Mouse (Mus musculus) stomach, postnatal 0 days (tissue): Measurements from ENCODE around the gene Ugt1a1.

ENCODE experiments used
- CTCF ChIP-seq: IDR thresholded peaks from 2 replicates; pipeline ENCODE4 v1.5.1; 2016; ENCODE audit warnings: antibody characterized with exemption, low read depth, mild to moderate bottlenecking, moderate library complexity
- EP300 ChIP-seq: optimal IDR thresholded peaks from 2 replicates; pipeline ENCODE3; 2016; ENCODE audit warnings: antibody characterized with exemption

DNA sequence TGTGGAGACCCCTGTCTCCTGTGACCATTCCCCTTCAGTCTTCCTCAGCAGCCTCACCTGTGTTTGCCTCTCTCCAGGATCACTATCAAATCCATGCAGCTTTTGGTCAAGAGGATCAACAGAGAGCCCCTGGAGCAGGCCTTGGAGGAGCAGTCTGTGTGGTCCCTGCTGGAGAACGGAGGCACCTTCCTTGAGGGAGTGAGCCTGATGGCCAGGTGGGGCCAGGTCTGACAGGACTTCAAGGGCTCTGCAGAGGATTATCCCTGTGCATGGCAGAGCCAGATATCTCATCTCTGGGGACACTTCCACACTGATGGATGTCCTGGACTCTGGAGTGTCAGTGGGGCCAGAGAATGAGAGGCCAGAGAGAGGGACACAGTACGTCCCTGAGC lies 43.7 kb downstream of the Ugt1a1 start:
- TF ChIP-seq CTCF, result no peak
- no peak for TF ChIP-seq EP300
